Mouse (Mus musculus) cerebellum, adult 2 months (tissue): ENCODE data around the gene Ano8.

Experiments used
- CTCF ChIP-seq: fragments of 200-500 bp; IDR thresholded peaks from 2 replicates; pipeline ENCODE4 v1.5.1; 2011; ENCODE audit warnings: low read depth, mild to moderate bottlenecking, control low read depth, low read length, moderate library complexity, borderline replicate concordance; ENCODE audit not compliant: insufficient read depth
- POLR2A ChIP-seq: fragments of 200-500 bp; IDR thresholded peaks from 2 replicates; pipeline ENCODE4 v1.6.1; 2011; ENCODE audit warnings: low read length, control low read depth, borderline replicate concordance; ENCODE audit not compliant: insufficient read depth

GRCm38 (mm10) chr8:71488454-71488853, 2.7 kb upstream of the Ano8 start:
- TF ChIP-seq CTCF (no peak), POLR2A (peak; percentile 47; the same call in 1 of the 2 replicates)
